Mouse (Mus musculus) olfactory bulb, adult 2 months (tissue): Measurements from ENCODE around the gene Catsper1.

ENCODE experiments used
- CTCF ChIP-seq: fragments of 200-500 bp; IDR thresholded peaks from 2 replicates; pipeline ENCODE4 v1.5.1; 2012; ENCODE audit warnings: low read depth, mild to moderate bottlenecking, low read length, moderate library complexity; ENCODE audit not compliant: insufficient read depth
- POLR2A ChIP-seq: fragments of 200-500 bp; IDR thresholded peaks from 2 replicates; pipeline ENCODE4 v1.6.1; 2012; ENCODE audit warnings: mild to moderate bottlenecking, low read depth, low read length, moderate library complexity; ENCODE audit not compliant: insufficient read depth

DNA sequence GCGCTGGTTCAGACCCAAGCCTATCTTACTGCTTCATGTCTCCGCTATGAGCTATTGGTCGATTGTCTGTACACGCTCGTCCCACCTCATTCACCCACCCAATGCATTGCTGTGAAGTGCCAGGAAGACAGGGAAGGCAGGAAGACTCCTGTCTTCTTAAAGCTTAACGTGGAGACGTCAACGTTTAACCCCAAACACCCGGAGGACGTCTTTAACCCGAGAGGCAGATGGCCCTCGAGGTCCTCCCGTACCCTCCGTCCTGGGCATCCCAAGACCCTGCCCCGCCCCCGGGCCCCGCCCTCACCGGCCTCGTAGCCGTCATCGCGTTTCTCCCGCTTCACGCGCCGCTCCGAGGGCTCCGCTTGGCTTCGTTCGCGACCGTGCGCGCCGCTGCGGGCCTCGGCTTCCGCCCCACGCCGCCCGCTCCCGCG, 52.5 kb downstream of the Catsper1 start:
- TF ChIP-seq POLR2A (no peak), CTCF (no peak)
